Mouse (Mus musculus) kidney, postnatal 25 days (tissue): ENCODE results near the gene Gm45208.
"Not testable (repeated sequence)": the region's sequence is repeated elsewhere in the genome, so short reads cannot be mapped to it uniquely, and the experiment has no call there.

Experiments
- DNase-seq, 2 experiments: peaks; one replicate each; pipeline ENCODE4 v3.0.0; 2021; ENCODE audit warnings: mixed read lengths in 2 of 2

Gm45208 gene

DNA sequence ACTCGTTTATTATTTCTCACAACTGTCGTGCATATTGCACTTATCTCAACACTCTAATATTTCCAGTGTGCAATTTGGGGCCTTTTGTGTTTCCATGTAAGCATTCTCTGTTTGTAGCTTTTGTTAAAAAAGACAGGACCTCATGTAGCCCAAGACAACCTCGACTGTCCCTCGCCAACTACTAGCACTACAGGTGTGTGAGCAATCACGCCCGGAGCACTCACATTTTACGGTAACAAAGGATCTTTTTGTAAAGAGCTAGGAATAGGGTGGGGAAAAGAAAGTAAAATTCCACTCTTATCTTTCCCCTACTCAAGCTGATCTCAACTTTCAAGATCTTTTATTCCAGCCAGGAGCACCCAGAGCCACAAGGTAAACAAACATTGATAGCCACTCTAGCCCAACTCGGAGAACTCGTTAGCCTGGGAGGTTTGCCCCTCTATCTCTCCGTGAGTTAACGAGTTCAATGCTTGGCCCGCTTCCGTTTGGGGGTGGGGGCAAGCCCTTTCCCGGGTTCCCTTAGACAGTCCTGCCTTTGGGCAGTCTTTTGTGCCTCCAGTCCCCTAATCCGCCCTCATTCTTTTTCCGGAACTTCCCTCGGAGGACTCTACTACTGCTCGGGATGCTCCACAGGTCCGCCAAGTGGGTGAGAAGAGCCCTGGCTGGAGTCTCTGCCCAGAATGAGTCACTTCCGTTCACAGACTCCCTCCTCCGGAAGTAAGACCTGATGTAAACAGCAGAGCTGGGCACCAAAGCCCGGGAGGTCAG, at the start of gene Gm45208:
TSS of gene Gm45208 (plus strand) at position 732 of the 768 bp plus-strand sequence.
- DNase-seq = peak; percentile 64 to 81

DNA sequence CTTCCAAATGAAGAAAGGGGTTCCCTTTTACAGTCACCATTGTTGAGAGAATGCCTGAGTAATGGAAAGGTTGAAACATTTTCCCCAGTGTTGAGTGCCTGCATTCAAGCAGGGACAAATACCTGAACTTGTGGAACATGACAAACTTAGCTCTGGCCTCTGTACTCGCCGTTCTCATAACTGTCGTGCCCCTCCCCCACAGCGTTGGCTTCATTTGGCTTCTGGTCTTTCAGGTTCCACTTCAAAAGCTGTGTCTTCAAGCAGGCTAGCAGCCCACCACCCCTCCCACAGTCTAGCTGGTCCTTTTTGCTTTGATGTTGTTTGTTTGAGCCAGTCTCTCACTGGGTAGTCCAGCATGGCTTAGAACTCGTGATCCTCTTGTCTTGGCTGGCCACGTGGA, 49.3 kb upstream of the Gm45208 start:
- DNase-seq = peak in 1 of 2 experiments; percentile 57

DNA sequence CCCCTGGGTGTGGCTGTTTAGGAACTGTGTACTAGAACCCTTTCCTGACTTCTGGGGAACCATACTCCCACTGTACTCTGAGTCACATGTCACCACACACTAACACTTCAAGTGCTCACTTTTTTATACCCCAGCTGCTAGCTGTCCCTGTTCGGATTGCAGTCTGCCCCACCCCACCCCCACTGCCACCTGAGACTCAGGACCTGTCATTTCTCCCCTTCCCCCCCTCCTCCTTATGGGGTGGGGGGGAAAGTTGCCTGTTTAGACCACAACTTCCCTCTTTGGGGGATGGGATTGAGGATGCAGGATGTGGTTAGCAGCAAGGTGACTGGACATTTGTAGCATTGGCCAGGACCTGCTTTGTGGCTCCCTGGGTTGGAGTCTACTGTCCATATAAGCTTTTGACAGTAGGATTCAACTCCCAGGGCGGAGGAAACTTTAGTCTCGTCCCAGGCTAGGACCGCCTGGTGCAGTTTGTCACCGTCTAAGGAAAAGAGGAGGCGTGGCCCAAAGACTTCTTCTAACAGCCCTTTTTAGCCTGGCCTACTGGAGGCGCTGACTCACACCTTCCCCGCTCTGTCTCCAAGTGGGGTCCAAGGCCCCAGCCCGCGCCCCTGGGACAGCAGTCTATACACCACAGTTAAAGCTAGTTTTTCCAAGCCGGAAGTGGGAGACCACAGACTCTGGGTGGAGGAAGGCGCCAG, 48.3 kb upstream of the Gm45208 start:
- no peak for DNase-seq

DNA sequence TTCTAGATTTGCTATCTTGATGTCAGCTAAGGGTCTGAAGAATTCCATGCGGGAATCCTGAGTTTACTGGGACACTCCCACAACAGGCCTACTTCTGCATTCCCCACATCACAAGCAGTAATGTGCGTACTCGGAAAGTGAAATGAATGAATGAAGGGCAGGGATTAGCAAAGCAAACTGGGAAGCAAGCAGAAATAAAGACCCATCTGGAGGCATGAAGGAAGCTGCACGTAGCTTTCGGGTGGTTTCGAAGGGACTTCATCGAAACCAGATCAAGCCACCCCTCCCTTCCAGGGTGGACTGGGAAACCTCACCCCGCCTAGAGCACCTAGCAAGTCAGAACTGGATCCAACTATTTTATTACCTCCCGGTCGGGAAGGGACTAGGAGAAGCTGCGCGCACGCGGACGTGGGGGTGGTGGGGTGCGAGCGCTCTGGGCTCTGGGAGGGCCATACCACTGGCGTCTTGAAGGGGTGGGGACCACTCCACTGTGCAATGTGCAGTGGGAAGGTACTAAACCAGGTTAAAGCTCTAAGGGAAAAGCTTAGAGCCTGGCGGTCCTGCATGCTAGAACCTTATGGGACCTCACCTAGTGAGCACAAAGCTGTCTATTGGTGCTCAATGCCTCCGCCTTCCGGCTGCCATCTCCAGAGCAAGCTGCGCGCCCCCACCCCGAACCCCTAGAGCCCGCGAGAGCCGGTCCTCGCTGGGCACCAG, 47.6 kb upstream of the Gm45208 start:
- peak in 1 of 2 experiments; percentile 68 for DNase-seq

DNA sequence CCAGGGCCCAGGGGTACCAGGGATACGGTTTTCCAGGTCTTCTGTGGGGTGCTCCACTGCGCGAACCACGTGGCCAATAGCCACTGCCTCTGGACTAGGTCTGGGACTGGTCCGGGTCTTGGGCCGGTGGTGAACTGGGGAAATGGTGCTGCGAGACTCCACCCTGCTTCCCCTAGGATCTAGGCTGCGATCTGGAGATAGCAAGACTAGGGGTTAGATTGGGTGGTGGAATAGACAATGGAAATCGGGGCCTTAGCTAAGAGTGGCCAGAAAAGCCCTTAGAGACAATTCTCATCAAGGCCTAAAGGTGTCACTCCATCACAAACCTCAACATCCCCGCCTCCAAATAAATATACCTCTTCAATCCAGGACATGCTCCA, 47.1 kb upstream of the Gm45208 start:
- DNase-seq = no peak

DNA sequence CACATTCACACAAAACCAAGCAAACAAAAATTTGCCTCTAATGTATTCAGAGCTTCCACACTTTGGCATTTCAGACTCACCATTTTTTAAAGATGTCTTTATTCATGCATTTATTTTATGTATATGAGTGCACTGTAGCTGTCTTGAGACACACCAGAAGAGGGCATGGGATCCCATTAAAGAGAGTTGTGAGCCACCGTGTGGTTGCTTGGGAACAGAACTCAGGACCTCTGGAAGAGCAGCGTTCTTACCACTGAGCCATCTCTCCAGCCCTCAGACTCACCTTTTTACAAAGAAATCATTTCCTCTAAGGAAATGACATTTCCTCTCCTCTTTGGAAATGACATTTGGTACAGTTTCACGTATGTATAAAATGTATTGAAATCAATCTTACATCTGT, 43.1 kb upstream of the Gm45208 start:
- DNase-seq = no peak

DNA sequence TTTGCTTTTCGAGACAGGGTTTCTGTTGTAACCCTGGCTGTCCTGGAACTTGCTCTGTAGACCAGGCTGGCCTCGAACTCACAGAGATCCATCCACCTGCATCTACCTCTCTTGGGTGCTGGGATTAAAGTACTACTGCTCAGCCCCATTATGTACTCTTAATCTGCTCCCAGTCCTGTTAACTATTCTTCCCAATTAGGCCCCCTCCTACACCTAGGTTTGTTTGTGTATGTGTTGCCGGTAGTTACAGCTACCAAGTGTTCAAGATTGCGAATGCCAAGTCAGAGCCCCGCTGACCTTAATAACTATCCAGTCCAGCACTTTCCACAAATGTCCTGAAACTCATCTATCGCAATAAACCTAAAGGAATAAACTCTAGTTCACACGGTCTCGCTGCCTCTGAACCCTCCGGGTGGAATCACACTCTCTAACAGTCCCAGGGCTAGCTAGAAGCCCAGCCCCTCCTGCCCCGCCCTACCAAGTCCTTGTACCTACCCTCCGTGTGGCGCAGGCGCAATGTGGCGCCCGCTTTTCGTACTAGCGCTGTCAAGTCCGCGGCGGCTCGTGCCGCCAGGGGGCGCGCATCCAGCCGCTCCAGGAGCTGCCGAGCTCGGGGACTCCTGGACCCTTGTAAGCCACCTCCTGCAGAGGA, 42.5 kb upstream of the Gm45208 start:
- DNase-seq = peak; percentile 93 to 95

DNA sequence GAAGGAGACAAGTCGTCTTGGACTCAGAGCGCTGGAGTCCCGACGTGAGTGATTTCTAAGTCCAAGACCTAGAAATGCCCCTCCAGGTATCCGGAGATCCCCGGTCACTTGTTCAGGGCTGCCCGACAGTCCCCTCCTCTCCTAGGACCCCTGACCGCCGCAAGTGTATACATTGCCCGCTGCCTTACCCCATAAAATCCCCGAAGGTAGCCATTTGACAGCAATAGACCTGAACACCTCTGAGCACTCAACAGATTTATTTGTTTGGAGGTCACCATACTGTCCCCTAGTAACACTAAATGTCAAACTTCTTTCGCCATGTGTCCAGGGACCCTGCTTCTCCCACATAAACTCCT, 42.0 kb upstream of the Gm45208 start:
- no peak for DNase-seq

DNA sequence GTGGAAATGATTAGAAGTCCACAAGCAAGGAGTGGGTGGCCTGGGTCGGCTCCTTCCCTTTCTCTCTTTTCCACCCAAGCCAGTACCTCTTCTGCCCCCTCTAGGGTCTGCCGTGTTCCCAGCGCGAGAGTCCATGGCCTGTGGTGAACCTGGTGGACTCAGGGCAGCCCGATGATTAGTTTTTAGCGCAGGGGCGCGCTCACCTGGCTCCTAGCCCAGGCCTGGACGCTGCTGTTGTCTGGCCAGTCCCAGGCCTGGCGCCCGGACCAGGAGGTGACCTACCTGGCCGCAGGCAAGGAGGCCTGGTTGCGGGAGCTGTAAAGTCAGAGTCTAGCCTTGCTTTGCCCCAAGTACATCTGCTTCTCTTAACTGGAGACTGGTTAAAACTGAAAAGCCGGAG, 41.2 kb upstream of the Gm45208 start, which contains the start of gene Magix:
TSS of gene Magix (minus strand) at position 388 of the 400 bp plus-strand sequence.
- peak; percentile 68 to 87 for DNase-seq

DNA sequence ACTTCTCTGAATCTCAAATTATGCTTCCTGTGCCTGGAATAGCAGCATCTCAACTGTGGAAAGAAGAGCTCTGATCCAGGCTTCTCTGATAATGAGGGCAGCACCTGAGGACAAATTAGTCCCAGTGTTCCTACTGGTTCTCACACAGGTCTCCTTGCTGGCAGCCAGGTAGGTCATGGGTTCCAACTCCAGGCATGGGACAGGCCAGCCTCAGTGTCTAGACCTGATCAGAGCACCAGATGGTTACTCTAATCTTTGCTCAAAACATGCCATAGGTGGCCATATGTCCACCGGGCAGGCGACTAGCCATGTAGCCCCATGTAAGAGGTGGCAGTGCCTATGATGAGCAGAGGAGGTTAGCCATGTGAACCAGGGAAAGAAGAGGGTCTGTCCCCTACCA, 33.7 kb upstream of the Gm45208 start:
- no peak for DNase-seq

DNA sequence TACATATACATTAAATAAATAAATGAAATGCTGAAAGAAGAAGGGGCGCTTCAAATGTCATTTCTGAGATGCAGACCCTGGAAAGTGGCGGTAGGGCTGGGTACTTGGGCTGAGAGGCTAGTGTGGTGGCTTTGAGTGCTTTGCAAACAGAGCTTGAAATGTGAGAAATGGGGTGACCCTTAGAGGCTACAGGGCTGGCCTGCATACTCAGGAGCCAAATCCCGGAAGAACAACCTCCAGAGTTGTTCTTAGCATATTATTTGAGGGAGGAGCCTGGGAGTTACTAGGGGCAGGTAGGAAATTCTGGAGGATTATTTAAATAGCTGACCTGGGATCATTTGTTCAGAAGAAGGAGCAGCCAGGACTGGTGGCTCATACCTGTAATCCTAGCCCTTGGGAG, 31.6 kb upstream of the Gm45208 start:
- DNase-seq = no peak

DNA sequence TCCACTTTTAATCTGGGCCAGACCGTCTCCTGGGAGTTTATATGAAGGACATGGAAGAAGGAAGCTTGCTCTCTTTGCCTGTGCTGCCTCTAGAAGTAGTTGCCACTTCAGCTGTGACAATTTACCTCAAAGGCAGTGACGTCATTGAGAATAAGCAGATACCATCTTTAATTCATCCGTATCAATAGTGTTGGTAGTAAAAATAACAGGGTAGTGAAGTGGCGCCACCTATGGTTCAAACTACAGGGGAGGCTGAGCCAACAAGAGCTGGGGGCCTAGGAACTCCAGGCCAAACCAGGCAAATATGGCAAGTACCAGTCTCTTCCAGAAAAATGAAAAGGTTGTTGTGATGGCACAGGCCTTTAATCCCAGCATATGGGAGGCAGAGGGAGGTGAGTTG, 29.2 kb upstream of the Gm45208 start:
- peak; percentile 52 to 60 for DNase-seq

DNA sequence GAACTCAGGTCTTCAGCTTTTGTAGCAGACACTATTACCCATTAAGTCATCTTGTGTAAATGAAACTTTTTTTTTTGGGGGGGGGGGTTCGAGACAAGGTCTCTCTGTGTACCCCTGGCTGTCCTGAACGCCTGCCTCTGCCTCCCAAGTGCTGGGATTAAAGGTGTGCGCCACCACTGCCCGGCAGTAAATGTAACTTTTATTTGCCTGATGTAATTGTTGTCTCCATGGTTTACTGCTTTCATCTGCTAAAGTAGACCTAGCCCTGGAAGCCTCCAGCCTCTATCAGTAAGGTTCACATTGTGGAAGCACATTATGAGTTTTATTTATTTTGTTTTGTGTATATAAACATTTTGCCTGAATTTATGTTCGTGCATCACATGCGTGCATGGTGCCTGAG, 25.5 kb upstream of the Gm45208 start:
- DNase-seq = no peak

DNA sequence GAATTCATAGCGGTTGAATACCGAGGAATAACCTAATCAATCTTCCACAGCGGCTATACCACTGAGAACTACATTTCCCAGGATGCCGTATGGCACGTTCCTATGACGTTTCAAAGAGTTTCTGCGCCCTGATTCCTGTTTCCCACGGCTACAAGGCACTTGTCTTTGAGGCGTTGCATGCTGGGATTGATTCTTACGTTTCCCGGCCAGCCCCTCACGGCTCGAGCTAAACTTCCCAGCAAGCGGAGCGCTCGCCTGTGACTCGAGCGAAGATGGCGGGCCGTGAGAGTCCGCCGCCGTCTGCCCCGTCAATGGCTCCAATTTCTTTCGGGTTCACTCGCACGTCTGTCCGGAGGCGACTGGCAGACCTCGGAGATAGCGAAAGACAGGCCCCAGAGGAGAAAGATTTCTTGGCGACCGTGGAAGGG, 25.1 kb upstream of the Gm45208 start, which contains the start of gene Gpkow:
TSS of gene Gpkow (plus strand) at position 178 of the 428 bp plus-strand sequence.
- DNase-seq = peak; percentile 85 to 94

DNA sequence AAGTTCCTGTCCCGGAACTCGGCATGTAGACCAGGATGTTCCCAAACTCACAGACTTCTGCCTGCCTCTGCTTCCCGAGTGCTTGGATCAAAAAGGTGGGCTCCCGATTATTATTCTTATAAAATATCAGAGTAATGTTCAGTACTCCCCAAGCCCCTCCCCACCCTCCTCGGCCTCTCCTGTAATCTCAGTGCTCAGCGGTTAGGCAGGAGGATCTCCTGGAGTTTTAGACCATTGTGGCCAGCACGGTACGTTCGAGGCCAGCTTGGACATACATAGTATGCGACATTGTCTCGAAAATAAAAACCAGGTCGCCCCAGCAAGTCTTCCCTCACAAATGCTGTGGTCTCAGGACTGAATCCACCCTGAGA, 8.3 kb upstream of the Gm45208 start:
- not testable (repeated sequence) for DNase-seq

DNA sequence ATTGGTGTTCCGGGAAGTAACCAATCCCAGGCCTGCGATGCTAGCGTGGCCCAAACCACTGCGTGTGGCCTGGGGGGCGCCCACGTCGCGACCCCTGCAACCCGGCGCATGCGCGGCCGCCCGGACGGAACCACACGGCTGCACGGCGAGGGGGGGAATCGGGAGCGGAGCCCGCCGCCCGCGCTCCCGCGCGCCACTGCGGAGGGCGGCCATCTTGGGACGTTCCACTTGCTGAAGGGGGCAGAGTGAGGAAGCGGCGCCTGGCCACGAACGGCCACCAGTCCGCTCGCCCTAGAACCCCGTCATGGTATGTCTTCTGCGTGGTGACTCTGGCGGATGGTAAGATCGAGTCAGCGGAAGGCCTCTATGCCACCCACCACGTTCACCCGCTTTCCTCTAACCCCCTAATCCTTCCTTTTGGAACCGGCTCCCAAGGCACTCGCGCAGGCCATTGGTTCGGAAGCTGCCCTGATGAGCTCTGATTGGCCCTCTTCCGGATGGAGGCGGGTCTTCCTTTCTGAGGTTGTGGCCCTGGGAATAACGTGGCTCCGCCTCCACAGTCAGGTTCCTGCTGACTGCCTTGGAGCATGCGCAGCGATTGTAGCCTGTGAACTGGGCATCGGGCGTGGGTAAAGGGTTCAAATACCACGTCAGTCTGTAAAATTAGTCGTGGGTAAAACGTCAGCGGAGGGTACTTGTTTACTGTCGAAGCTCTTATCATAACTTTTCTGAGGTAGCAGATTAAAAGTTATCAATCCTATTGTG, 7.7 kb upstream of the Gm45208 start, which contains the start of gene Wdr45:
TSS of gene Wdr45 (plus strand) at position 199 of the 765 bp plus-strand sequence.
- peak; percentile 95 to 97 for DNase-seq

DNA sequence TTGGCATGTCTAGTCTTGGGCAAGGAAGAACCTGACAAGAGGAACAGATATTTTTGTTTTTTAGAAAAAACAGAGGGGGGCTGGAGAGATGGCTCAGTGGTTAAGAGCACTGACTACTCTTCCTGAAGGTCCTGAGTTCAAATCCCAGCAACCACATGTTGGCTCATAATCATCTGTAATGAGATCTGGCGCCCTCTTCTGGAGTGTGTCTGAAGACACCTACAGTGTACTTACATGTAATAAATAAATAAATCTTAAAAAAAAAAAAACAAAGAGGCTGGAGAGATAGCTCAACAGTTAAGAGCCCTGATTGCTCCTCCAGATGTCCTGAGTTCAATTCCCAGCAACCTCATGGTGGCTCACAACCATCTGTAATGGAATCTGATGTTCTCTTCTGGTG, 6.0 kb upstream of the Gm45208 start:
- peak in 1 of 2 experiments; percentile 30 for DNase-seq

DNA sequence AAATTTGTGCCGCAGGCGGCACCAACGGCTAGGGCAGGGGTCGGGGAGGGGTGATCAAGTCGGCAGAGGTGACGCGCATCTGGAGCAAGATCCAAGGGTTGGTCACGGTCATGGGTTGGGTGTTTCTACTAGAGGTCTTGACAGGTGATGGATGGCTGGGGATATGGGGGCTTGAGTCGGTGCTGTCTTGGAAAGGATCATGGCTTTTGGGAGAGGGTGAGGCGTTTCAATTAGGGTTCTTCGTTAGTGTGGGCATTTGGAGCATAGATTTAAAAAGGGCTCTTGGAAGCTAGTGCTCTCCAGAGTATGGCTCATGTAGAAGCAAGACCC, 202 bp downstream of the Gm45208 start:
- no peak for DNase-seq

DNA sequence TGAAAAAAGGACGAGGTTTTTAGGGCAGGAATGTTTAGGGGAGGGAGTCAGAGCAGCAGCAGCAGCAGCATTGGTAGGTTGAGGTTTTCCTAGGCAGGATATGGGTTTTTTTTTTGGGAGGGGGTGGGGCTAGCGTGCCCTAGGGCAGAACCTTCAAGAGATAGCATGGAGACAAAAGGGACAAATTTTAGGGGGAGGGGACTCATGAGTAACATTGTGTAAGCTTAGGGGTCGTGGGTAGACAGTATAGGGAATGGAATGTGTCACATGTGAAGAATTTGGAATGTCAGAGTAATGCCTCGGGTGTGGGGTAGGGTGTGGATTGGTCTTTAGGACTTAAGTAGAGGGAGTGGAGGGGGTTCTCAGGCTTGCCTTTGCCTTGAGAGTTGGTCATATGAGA, 646 bp downstream of the Gm45208 start:
- DNase-seq = no peak

DNA sequence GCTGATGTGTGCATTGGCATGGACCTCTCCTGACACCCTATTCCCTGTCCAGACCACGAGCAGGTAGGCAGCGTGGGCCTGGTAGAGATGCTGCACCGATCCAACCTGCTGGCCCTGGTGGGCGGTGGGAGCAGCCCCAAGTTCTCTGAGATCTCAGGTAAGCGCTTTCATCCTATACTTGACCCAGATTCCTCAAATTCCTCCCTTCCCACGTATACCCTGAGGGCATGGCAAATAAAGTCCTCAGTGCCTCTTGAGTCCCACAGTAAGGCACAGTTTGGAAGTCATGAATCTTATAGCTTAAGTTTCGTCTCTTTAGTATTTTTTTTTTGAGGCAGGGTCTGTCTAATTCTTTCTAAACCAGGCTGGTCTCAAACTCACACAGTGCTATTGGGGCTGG, 2.1 kb downstream of the Gm45208 start:
- no peak for DNase-seq

DNA sequence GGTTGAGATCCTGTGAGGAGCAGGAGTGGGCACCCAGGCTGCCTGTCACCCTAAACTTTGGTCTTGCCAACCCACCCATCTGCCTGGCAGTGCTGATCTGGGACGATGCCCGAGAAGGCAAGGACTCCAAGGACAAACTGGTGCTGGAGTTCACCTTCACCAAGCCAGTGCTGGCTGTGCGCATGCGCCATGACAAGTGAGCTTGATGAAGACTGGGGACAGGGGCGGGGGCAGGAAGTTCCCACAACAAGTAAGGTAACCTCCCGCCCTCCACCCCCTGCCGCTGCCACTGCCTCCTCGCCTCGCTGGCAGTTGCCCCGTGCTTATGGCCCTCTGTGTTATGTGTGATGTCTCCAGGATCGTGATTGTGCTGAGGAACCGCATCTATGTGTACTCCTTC, 3.8 kb downstream of the Gm45208 start:
- DNase-seq = no peak

DNA sequence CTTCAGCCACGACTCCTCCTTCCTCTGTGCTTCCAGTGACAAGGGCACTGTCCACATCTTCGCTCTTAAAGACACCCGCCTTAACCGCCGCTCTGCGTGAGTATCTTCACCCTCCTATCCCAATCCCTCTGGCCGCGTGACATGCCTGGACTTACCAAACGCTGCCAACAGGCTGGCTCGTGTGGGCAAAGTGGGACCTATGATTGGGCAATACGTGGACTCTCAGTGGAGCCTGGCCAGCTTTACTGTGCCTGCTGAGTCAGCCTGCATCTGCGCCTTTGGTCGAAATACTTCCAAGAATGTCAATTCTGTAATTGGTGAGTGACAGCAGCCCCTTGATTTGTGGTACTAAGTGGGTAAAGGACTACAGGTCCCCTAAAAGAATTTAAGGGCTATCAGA, 5.1 kb downstream of the Gm45208 start:
- no peak for DNase-seq
